ENCODE assay signal across 22 mouse cellular contexts in genomic region chr8:34744179-34744578, GRCm38 (mm10).
A peak's percentile ranks its signal among the peaks of the same experiment; 100 is the strongest.
DNase-seq lines count a peak whose midpoint lies in the region; ATAC-seq and TF ChIP-seq lines count a peak whose summit lies in the region.
"Had no signal": no experiment of that assay in that cellular context is flagged by ENCODE, and none has a peak within 500 bp of the region (broad histone marks: within the 10 kb centered on the region; RNA-seq: fewer than 3 reads in every experiment).

No protein-coding gene starts in this region.

- no peak for TF ChIP-seq POLR2A in bone marrow macrophage, adult 2 months (IDR thresholded peaks at IDR 0.05; ENCODE audit: borderline replicate concordance, low read depth, low read length)

- peak overlapping the region; percentile 59; the same call in 1 of the 2 replicates for H3K27ac ChIP-seq in bone marrow macrophage, adult 2 months (ENCODE audit: insufficient read depth, low read depth, low read length)
- H3K27ac ChIP-seq: embryonic facial prominence, embryonic 15.5 days; forebrain, embryonic 10.5 days; heart, embryonic 10.5 days; hindbrain, embryonic 12.5 days had no signal

- no peaks in the 10 kb centered on the region for H3K27me3 ChIP-seq in splenic B cell, adult 2 months (ENCODE audit: control insufficient read depth, insufficient read depth, low read length, poor library complexity, severe bottlenecking)
- H3K27me3 ChIP-seq: embryonic facial prominence, embryonic 15.5 days; hindbrain, embryonic 12.5 days had no signal

- peak; percentile 40 for DNase-seq in A20 (ENCODE audit: low read depth, low spot score)
- DNase-seq in splenic B cell, adult 2 months (ENCODE audit: low read depth, low spot score) = peak; percentile 83
- DNase-seq in layer of hippocampus, postnatal 10 days (ENCODE audit: low spot score in 2 of 2) = no peak
- DNase-seq in lung, postnatal 4 days = no peak
- DNase-seq in adrenal gland, postnatal 36 days = no peak
- DNase-seq: cerebellum, adult 2 months; cerebellum, postnatal 10 days; embryo, embryonic 11 days; gastrocnemius, postnatal 36 days; heart, adult 18-20 months; heart, postnatal 10 days; heart, postnatal 4 days had no signal

- no peaks in the 10 kb centered on the region for H3K36me3 ChIP-seq in splenic B cell, adult 2 months (ENCODE audit: control insufficient read depth, insufficient read depth, low read length, poor library complexity, severe bottlenecking)
- H3K36me3 ChIP-seq: embryonic facial prominence, embryonic 15.5 days; forebrain, embryonic 10.5 days; G1E; heart, embryonic 10.5 days; hindbrain, embryonic 12.5 days had no signal

- ATAC-seq in megakaryocyte, adult 5-6 weeks (ENCODE audit: poor library complexity, severe bottlenecking) = peak; percentile 39; the same call in 1 of the 2 replicates
- ATAC-seq: forebrain, embryonic 14.5 days; hindbrain, embryonic 16.5 days had no signal

- peaks cover 31% of the 10 kb centered on the region for H3K4me1 ChIP-seq in bone marrow macrophage, adult 2 months (ENCODE audit: control insufficient read depth, insufficient read depth, low read length)
- H3K4me1 ChIP-seq: embryonic facial prominence, embryonic 15.5 days; heart, embryonic 10.5 days had no signal

- no peak overlapping the region for H3K4me3 ChIP-seq in bone marrow macrophage, adult 2 months (ENCODE audit: insufficient read depth, low read length)
- H3K4me3 ChIP-seq: embryonic facial prominence, embryonic 15.5 days; erythroblast, embryonic 14.5 days; forebrain, embryonic 10.5 days; heart, embryonic 10.5 days; hindbrain, embryonic 12.5 days had no signal

- TF ChIP-seq CTCF in bone marrow macrophage, adult 2 months (IDR thresholded peaks at IDR 0.05; ENCODE audit: low read depth, low read length) = no peak

Comparison
In these comparisons a context has a peak if more than half of its experiments do, and no peak if none do; other contexts are left out.
1. DNase-seq: peak in A20 (single experiment) and splenic B cell, adult 2 months (single experiment); none in layer of hippocampus, postnatal 10 days (0 of 2), lung, postnatal 4 days (0 of 2) and adrenal gland, postnatal 36 days (0 of 2).